Mouse (Mus musculus): ENCODE measurements around the gene Bag6. TPM values are rescaled to one million over a fixed set of nuclear protein-coding genes. Genes with fewer than 3 reads are reported as not detected.

Bag6 gene
- total RNA-seq (2021), result 100 to 1,000 TPM; 285 to 306 TPM
- long read RNA-seq, experiment 1, transcript Bag6-201 (25 exons, 3,858 nt), result major isoform, 7 of 89 reads
- long read RNA-seq, experiment 1, partial matches to known transcripts, result 36 of 89 reads
- long read RNA-seq, experiment 1, other reads (novel, unspliced or antisense), result 45 of 89 reads
- long read RNA-seq, experiment 2, partial matches to known transcripts, result 23 of 79 reads
- long read RNA-seq, experiment 2, other reads (novel, unspliced or antisense), result 53 of 79 reads

DNA sequence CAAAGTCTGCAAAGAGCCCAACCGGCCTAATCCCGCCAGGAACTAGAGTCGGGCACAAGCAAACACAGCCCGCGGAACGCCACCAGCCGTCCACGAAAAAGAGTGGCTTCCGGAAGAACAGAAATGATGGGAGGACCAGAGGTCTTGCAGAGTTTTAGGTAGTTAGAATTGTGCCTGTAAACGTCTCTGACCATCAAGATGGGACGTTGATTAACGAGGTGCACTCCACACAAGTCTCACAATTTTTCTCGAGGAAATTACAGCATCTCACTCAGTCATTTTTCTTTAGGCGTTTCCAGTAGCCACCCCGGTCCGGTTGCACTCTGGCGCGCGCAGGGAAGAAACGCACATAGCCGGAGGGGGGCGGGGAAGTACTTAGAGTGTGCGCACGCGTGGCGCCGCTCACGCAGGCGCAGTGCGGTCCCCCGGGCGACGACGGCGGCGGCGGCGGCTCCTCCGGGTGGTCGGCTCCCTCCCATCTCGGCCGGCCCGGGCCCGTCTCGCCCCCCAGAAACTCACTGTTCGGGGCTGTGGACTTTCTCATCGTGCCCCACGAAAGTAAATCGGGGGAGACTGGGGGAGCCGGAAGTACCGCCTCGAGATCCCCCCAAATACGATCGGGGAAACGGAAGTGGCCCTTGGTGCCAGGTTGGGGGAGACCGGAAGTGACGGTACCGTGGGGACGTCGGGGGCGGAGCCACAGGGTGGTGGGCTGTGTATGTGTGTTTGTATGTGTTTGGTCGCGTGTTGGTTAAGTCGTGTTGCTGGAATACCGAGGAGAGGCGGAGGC, at the start of gene Bag6:
Gene Bag6, plus strand, starts transcription at position 378 of the 790 bp plus-strand sequence.
- DNase-seq (ENCODE audit: low spot score in 2 of 2), result peak; percentile 94 to 96
- intact Hi-C loops (cut with DNase I), result no loop called here

DNA sequence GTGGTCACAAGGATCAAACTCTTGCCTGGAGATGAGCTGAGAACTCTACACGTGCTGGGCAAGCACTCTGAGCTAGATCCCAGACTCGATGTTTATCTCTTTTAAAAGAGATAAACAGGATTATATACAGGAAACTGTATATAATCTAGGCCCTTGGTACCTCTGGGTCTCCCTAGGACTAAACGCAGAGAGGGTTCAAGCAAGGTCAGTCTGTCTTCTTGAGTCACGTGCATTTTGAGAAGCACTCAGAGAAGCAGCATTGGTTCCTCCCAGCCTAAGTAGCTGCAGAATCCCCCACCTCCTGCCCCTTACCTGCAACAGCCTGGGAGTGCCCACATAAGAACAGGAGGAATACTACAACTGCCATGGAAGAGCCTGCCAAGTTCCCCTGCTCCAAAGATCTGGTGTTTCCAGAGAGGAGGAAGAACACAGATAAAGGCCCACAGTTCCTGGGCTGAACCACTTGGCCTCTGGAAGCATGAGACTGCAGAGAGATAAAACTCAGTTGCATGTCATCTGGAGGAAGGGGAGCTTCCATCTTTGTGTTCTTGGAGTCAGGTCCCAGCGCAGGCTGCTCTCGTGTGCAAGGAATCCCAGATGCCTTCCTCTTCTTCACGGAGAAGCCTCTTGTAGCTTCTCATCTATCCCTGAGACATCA, 49.6 kb upstream of the Bag6 start, which contains the start of gene Ly6g6f:
Gene Ly6g6f, minus strand, starts transcription at position 403 of the 658 bp plus-strand sequence.
- no peak for DNase-seq (ENCODE audit: low spot score in 2 of 2)
- intact Hi-C loops (cut with DNase I), result no loop called here

DNA sequence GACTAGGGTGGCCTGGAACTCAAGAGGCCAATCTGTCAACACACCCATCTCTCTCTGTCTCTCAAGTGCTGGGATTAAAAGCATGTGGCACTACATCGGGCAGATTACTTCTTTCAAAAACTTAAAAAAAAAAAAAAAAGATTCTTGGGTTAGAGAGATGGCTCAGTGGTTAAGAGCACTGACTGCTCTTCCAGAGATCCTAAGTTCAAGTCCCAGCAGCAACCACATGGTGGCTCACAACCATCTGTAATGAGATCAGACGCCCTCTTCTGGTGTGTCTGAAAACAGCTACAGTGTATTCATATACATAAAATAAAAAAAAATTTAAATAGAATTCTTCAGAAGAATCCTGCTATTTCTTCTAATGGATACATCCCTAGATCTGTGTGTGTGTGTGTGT, 46.8 kb upstream of the Bag6 start:
- DNase-seq (ENCODE audit: low spot score in 2 of 2), result peak in 1 of 2 experiments; percentile 66
- intact Hi-C loops (cut with DNase I), result no loop called here

DNA sequence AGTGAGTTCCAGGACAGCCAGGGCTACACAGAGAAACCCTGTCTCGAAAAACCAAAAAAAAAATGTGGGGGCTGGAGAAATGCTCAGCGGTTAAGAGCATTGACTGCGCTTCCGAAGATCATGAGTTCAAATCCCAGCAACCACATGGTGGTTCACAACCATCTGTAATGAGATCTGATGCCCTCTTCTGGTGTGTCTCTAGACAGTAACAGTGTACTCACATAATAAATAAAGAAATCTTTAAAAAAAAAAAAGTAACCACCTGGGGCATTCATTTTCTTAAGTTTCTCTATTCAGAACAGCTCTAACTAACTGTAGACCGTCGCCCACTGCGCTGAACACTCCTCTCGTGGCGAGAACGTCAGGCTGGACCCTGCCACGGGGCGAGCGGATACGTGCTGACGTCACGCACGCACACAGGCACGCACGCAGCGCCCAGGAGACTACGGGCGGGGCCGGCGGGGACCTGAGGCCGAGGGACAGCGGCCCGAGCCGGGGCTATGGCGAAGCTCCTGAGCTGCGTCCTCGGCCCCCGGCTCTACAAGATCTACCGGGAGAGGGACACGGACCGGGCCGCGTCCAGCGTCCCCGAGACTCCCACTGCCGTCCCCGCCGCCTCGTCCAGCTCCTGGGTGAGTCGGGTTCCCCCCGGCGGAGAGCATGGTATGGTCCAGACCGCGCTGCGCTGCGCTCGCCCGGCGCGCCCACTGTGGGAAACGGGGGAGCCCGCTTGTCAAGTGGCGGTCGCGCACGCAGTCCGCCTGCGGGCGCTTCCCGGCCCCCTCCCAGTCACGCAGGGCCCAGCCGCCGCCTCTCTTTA, 45.9 kb upstream of the Bag6 start, which contains the start of gene Abhd16a:
Gene Abhd16a, plus strand, starts transcription at position 439 of the 820 bp plus-strand sequence.
- intact Hi-C loops (cut with DNase I), result no loop called here
- DNase-seq (ENCODE audit: low spot score in 2 of 2), result peak; percentile 94 to 95

DNA sequence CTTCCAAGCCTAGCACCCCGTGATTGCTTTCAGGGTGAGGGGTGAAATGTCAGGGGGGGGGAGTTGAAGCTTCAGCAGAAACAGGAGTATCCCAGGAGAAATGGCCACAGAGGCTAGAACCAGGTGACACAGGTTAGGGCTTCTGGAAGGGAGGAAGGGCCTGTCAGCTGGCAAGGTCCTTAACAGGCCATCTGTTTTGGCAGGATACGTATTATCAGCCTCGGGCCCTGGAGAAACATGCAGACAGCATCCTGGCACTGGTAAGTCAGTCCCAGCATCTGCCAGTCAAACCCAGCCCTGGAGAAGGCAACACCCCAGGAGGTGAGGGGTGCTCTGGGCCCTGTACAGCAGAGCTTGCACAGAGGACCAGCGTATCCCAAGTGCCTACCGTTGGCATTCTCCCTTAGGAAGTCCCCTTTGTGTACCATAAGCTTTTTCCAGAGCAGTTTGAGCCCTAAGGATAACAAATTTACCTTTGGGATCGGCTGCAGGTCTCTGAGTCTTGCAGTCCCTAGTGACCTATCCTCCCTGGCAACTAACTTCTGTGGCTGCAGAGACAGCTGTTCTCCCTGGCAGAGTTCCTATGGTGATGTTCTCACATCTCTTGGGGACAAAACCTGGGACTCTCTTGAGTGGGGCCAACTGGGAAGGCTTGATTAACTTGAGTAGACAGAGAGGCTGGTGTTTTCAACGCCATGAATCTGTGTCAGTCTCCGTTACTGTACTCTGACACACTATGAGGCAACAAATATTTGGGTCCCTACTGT, 44.6 kb upstream of the Bag6 start:
- no peak for DNase-seq (ENCODE audit: low spot score in 2 of 2)
- intact Hi-C loops (cut with DNase I), result no loop called here

DNA sequence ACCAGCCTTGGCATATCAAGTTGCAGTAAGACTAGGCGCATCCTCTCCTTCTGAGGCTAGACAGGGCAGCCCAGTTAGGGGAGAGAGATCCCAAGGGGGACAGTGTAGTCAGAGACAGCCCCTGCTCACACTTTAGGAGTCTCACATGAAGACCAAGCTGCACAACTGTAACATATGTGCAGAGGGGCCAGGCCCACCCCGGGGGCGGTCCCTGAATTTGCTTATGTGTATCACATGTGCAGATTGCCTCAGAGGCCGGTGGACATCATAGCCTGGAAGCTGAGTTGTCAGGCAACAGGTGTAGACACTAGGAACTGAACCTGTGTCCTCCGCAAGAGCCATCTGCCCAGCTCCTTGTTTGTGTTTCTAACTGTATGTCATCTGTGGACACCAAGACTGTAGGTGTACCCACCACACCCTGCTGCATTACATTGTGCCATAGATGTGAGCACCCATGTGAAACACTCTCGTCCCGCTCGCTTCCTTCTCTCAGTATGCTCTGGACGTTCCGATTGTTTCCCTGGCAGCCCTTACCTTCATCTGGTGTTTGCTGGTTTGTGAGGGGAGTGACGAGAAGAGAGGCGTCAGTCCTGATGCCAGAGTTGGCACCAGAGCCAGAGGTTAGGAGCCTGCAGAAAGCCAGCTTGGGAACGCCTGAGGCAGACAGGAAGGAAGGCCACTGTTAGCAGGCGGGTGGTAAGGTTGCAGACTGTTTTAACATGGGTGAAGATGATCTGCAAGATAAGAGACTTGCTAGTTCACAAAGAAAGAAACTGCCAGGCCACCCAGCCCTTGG, 42.4 kb upstream of the Bag6 start:
- no peak for DNase-seq (ENCODE audit: low spot score in 2 of 2)
- intact Hi-C loops (cut with DNase I), result no loop called here

DNA sequence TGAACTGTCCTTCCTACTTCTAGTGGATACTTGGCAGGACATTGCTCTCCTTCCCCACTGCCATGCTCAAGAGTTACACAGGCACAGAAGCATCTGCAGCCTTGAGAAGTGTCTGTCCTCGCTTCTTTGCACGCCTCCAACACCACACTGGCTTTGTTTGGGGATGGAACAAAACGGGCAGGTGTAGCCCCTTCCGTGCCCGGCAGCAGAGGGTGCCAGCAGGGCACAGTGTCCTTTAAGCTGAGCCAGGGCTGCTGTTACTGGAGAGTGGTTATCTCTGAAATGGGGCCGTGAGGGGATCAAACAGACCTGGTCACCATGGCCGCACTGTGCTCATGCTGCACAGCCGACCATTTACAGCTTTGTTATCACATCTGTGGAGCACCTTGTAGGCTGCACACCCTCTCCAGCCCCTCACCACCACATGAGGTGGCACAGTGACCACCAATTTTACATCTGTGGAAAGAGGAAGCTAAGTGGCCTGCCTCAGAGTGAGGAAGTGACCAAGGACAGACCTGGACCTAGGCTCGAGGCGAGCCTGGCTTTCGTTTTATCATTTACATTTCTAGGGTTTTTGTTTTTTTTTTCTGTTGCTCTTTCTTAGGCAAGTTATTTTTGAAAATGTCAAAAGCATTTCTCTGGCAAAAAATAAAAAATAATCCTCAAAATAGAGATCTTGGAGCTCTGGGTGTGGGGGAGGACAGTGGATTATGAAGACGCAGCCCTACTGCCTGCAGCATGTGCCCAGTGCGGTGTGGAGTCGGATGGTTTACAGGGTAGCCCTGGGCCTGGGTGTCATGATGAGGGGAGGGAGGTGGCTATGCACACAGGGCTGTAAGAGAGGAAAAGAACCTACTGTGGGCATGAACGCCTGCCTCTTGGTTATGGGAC, 40.3 kb upstream of the Bag6 start:
- intact Hi-C loops (cut with DNase I), result no loop called here
- DNase-seq (ENCODE audit: low spot score in 2 of 2), result no peak

DNA sequence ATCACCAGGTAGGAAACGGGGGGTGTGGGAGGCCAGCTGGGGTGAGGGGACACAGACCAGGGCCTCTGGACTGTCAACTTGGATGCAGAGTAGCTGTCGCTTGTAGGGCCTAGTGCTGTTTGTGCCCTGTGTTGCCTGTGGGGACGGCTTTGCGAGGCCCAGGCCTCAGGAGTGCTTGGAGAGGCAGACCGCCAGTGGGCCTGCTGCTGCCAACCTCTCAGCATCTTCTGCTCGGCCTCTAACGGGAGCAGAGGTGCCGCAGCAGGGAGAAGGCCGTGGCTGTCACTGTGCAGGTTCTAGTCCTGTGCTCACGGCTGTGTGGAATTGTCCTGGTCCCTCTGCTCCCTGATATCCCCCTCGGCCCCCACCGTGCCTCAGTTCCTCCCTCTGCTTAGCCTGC, 38.4 kb upstream of the Bag6 start:
- intact Hi-C loops (cut with DNase I), result no loop called here
- no peak for DNase-seq (ENCODE audit: low spot score in 2 of 2)

DNA sequence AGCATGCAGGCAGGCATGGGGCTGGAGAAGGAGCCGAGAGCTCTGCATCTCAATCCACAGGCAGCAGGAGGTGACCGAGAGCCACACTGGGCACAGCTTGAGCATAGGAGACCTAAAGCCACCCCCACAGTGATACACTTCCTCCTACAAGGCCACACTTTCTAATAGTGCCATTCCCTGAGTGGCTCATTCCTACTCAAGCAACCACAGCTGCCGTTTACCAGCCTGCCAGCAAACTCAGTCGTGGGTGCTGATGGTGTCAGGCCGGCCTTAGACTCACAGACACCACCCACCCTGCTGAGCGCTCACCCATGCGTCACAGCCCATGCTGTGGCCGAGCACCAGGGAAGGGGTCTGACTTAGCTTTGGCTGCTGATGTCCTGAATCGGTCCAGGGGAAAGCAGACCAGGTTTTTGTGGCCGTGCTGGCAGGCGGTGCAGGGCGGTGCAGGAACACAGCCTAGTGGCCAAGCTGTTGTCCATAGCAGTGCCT, 37.8 kb upstream of the Bag6 start:
- DNase-seq (ENCODE audit: low spot score in 2 of 2), result peak; percentile 39 to 68
- intact Hi-C loops (cut with DNase I), result no loop called here

DNA sequence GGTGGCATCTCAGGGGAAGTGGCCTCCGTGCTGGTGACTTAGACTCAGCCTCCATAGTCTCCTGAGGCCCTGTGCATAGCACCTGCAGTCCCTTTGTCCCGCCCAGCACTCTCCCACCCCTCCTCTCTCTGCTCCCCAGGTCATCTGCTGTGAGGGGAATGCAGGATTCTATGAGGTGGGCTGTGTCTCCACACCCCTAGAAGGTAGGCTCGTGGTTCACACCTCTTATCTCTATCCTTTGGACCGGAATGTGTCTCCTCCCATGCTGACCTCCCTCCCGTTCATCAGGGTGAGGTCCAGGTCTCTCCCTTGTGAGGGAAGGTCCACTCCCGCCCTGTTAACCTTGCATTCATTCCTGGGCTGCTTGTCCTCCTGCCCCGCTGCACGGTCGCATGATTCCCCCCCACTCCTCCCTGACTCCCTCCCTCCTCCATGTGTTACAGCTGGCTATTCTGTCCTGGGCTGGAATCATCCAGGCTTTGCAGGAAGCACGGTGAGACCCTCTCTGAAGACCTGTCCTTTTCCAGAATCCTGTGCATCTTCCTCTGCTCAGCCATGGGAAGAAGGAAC, 34.7 kb upstream of the Bag6 start:
- intact Hi-C loops (cut with DNase I), result no loop called here
- no peak for DNase-seq (ENCODE audit: low spot score in 2 of 2)

DNA sequence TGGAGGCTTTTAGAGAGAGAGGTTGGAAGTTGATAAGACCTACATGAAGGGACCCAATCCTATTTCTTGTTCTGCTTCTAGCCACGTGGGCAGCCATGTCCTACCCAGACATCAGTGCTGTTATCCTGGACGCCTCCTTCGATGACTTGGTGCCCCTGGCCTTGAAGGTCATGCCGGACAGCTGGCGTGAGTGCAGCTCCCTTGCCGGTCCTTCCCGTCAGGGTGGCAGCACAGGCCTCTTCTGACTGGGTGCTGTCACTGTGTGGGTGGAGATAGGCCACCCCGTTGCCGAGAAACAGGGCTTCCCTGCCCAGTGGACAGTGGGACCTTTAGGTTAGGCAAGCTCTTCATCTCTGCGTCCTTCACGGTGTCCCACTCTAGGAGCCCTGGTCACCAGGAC, 33.8 kb upstream of the Bag6 start:
- no peak for DNase-seq (ENCODE audit: low spot score in 2 of 2)
- intact Hi-C loops (cut with DNase I), result no loop called here

DNA sequence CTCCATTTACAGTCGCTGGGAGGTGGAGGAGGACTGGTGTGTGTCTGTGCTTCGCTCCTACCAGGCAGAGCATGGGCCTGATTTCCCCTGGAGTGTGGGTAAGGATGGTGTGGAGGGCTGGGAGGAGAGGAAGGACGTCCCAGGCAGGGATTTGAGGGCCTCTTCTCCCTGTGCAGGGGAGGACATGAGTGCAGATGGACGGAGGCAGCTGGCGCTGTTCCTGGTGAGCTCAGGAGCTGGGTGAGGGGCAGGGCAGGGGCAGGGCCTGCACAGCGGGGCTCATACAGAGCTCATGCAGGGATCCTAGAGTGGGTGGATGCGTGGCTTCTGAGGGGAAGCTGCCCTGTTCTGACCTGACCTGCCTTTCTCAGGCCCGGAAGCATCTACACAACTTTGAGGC, 32.7 kb upstream of the Bag6 start:
- no peak for DNase-seq (ENCODE audit: low spot score in 2 of 2)
- intact Hi-C loops (cut with DNase I), result no loop called here

DNA sequence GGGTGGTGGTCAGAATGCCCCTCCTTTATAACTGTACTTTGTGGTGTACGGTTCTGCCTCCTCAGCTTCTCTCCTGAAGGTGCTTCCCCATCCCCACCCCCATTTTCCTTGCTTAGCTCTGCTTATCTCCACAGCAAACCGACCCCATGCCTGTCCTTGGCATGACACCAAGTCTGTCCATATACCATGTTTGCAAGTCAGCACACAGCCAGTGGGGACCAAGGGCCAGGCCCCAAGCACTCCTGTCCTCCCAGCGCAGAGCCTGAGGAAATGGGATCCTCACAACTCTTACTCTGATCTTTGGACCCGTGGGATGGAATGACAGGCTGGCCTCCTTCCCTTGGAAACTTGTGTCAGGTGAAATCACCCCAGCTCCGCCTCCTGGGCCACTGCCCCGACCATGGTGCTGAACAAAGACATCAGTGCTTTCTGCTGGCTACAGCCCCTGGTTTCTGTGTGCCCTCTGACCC, 31.7 kb upstream of the Bag6 start:
- intact Hi-C loops (cut with DNase I), result no loop called here
- DNase-seq (ENCODE audit: low spot score in 2 of 2), result no peak

DNA sequence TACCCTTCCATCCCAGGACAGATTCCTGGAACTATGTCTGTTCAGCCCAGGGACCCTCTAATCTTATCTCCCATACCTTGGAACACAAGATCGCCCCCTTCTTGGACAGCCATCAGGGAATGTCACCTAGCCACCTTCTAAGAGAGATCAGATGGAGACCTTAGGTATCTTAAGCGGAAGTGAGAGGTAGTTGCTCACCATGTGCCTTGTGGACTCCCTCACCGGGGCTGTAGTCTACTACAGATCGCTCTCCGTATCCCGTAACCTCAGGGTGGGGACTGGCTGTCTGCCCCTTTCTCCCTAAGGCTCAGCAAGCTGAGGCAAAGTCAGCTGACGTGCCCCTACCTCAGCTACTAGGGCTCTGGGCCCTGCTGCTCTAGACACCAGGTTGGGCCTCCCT, 30.9 kb upstream of the Bag6 start:
- intact Hi-C loops (cut with DNase I), result no loop called here
- DNase-seq (ENCODE audit: low spot score in 2 of 2), result no peak

DNA sequence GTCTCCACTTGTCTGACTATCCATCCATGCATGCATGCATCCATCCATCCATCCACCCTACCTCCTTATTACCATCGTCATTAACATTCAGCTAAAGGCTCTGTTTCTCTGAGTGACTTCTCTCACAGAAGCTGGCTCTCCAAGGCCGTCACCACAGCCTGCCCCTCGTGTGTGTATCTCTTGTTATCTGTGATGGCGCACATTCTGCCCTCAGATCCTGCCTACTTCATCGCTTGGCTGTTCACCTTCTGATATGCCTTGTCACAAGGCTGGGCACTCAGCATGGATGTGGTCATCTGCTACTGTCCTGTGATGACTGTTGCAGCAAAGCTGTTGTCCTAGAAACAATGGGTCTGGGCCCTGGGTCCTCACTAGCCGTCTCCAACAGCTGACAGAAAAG, 30.2 kb upstream of the Bag6 start:
- intact Hi-C loops (cut with DNase I), result no loop called here
- DNase-seq (ENCODE audit: low spot score in 2 of 2), result no peak

DNA sequence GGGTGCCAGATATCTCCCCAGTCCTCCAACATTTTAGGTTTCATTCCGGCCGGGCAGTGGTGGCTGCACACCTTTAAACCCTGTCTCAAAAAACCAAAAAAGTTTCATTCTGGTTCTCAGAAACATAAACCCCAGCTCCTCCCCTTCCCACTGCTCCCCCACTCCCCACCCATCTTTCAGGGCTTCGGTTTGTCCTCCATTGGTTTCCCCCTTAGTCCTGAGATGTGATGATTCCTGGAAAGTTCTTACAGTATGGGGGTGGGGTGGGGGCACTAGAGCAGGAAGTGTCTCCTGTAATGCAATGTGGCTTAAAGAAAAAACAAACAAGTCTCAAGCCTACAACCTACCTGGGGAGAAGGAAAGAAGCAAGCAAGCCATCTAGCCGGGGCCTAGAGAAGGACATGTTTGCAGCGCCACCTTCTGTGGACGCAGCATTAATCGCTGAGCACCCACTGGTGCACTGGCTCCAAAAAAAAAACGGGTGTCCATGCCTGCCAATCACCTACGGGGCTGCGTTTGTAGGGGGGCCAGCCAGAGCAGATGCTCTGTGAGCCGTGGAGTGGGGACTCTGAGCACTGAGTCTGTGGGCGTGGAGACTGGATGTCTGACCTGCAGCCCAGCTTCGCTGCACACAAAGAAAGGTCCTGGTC, 29.1 kb upstream of the Bag6 start:
- DNase-seq (ENCODE audit: low spot score in 2 of 2), result peak in 1 of 2 experiments; percentile 35
- intact Hi-C loops (cut with DNase I), result loop anchor here (2.0 kb wide), 1 partner anchor 85 kb away; no protein-coding TSS in a partner anchor

Measured in left cerebral cortex, postnatal 14 days (tissue).